Mouse (Mus musculus) MEL (cell line): ENCODE results near the gene Ttll1. TPM values are rescaled to one million over a fixed set of nuclear protein-coding genes. Genes with fewer than 3 reads are reported as not detected.

ENCODE experiments used
- DNase-seq: peaks from one replicate; pipeline ENCODE4 v3.0.0; 2011; ENCODE audit warnings: low read depth, low spot score
- H3K27ac ChIP-seq: 2 replicates; pipeline ENCODE4 v1.5.1; 2012; ENCODE audit warnings: low read depth, mild to moderate bottlenecking, control low read depth, low read length, moderate library complexity; ENCODE audit not compliant: control insufficient read depth
- H3K27me3 ChIP-seq, 2 experiments: fragments of 150-350 bp in 1 of 2; sonication (generic) in 1 of 2; 2 replicates each; pipeline ENCODE4 v1.6.1; 2012; ENCODE audit warnings: low read length in 2 of 2, mild to moderate bottlenecking in 2 of 2, improper control_type of control experiment in 1 of 2, moderate library complexity in 1 of 2; ENCODE audit not compliant: insufficient read depth in 2 of 2, control insufficient read depth in 1 of 2
- H3K36me3 ChIP-seq, 2 experiments: 2 replicates each; pipeline ENCODE4 v1.6.1; 2012 to 2014; ENCODE audit warnings: low read length in 2 of 2, improper control_type of control experiment in 1 of 2, inconsistent platforms in 1 of 2, mild to moderate bottlenecking in 1 of 2; ENCODE audit not compliant: insufficient read depth in 2 of 2, control insufficient read depth in 1 of 2
- H3K4me1 ChIP-seq, 2 experiments: fragments of 150-350 bp in 1 of 2; sonication (generic) in 1 of 2; 2 replicates each; pipeline ENCODE4 v1.6.1; 2012; ENCODE audit warnings: low read length in 2 of 2, improper control_type of control experiment in 1 of 2, mild to moderate bottlenecking in 1 of 2; ENCODE audit not compliant: insufficient read depth in 2 of 2, control insufficient read depth in 1 of 2
- H3K4me3 ChIP-seq, 2 experiments: fragments of 150-350 bp in 1 of 2; sonication (generic) in 1 of 2; 2 replicates each; pipeline ENCODE4 v1.5.1; 2012; ENCODE audit warnings: low read depth in 2 of 2, low read length in 2 of 2, mild to moderate bottlenecking in 2 of 2, moderate library complexity in 2 of 2, control low read depth in 1 of 2, improper control_type of control experiment in 1 of 2; ENCODE audit not compliant: control insufficient read depth in 1 of 2, insufficient read depth in 1 of 2
- H3K79me2 ChIP-seq: 2 replicates; pipeline ENCODE4 v1.6.1; 2012; ENCODE audit warnings: mild to moderate bottlenecking, low read length, moderate library complexity; ENCODE audit not compliant: control insufficient read depth, poor library complexity, insufficient read depth
- H3K9ac ChIP-seq: 2 replicates; pipeline ENCODE4 v1.6.1; 2012; ENCODE audit warnings: low read depth, mild to moderate bottlenecking, control low read depth, low read length, moderate library complexity; ENCODE audit not compliant: control insufficient read depth, poor library complexity, severe bottlenecking
- H3K9me3 ChIP-seq: fragments of 150-350 bp; sonication (generic); replicated peaks from 2 replicates; pipeline ENCODE4 v1.6.1; 2012; ENCODE audit warnings: mild to moderate bottlenecking, low read length, improper control_type of control experiment, moderate library complexity; ENCODE audit not compliant: insufficient read depth
- CHD1 ChIP-seq: IDR thresholded peaks from 2 replicates; pipeline ENCODE4 v1.6.1; 2012; ENCODE audit warnings: low read depth, mild to moderate bottlenecking, inconsistent platforms, low read length, improper control_type of control experiment
- EP300 ChIP-seq, 2 experiments: IDR thresholded peaks; 2 replicates each; pipeline ENCODE4 v1.6.1; 2011; ENCODE audit warnings: improper control_type of control experiment in 2 of 2, low read length in 2 of 2, low read depth in 1 of 2, mild to moderate bottlenecking in 1 of 2
- ETS1 ChIP-seq: IDR thresholded peaks from 2 replicates; pipeline ENCODE4 v1.6.1; 2012; ENCODE audit warnings: low read depth, mild to moderate bottlenecking, inconsistent platforms, low read length, improper control_type of control experiment, moderate library complexity
- GABPA ChIP-seq: IDR thresholded peaks from 2 replicates; pipeline ENCODE4 v1.6.1; 2012; ENCODE audit warnings: low read depth, mild to moderate bottlenecking, inconsistent platforms, low read length, improper control_type of control experiment, moderate library complexity
- MAFK ChIP-seq: IDR thresholded peaks from 2 replicates; pipeline ENCODE4 v1.6.1; 2011; ENCODE audit warnings: low read depth, mild to moderate bottlenecking, low read length, improper control_type of control experiment, borderline replicate concordance
- MAZ ChIP-seq: IDR thresholded peaks from 2 replicates; pipeline ENCODE4 v1.6.1; 2012; ENCODE audit warnings: low read depth, mild to moderate bottlenecking, inconsistent platforms, low read length, improper control_type of control experiment
- MEF2A ChIP-seq: IDR thresholded peaks from 2 replicates; pipeline ENCODE4 v1.6.1; 2014; ENCODE audit warnings: low read depth, mild to moderate bottlenecking, inconsistent platforms, low read length, improper control_type of control experiment; ENCODE audit not compliant: poor library complexity, insufficient replicate concordance, severe bottlenecking; ENCODE audit errors: extremely low read depth
- POLR2A ChIP-seq, 2 experiments: IDR thresholded peaks; 2 replicates each; pipeline ENCODE4 v1.6.1; 2011 to 2012; ENCODE audit warnings: low read length in 2 of 2, mild to moderate bottlenecking in 2 of 2, control low read depth in 1 of 2, improper control_type of control experiment in 1 of 2, low read depth in 1 of 2, moderate library complexity in 1 of 2; ENCODE audit not compliant: control insufficient read depth in 1 of 2, insufficient read depth in 1 of 2, poor library complexity in 1 of 2
- SMC3 ChIP-seq: IDR thresholded peaks from 2 replicates; pipeline ENCODE4 v1.6.1; 2011; ENCODE audit warnings: low read depth, low read length, improper control_type of control experiment
- TCF12 ChIP-seq: IDR thresholded peaks from 2 replicates; pipeline ENCODE4 v1.6.1; 2014; ENCODE audit warnings: low read depth, mild to moderate bottlenecking, inconsistent platforms, low read length, improper control_type of control experiment, moderate library complexity
- USF1 ChIP-seq: IDR thresholded peaks from 2 replicates; pipeline ENCODE4 v1.6.1; 2014; ENCODE audit warnings: low read depth, mild to moderate bottlenecking, inconsistent platforms, low read length, improper control_type of control experiment, moderate library complexity
- USF2 ChIP-seq, 2 experiments: IDR thresholded peaks; 2 replicates each; pipeline ENCODE4 v1.6.1; 2011 to 2012; ENCODE audit warnings: improper control_type of control experiment in 2 of 2, low read length in 2 of 2, borderline replicate concordance in 1 of 2, inconsistent platforms in 1 of 2, low read depth in 1 of 2, mild to moderate bottlenecking in 1 of 2; ENCODE audit not compliant: insufficient read depth in 1 of 2
- ZC3H11A ChIP-seq: IDR thresholded peaks from 2 replicates; pipeline ENCODE4 v1.6.1; 2012; ENCODE audit warnings: low read depth, mild to moderate bottlenecking, inconsistent platforms, low read length, improper control_type of control experiment
- ZKSCAN1 ChIP-seq: IDR thresholded peaks from 2 replicates; pipeline ENCODE4 v1.6.1; 2012; ENCODE audit warnings: low read depth, mild to moderate bottlenecking, inconsistent platforms, low read length, improper control_type of control experiment, moderate library complexity
- polyA plus RNA-seq, 2 experiments: library from polyadenylated mRNA; stranded (reverse) in 1 of 2; unstranded in 1 of 2; fragments of >175 nt in 1 of 2; fragments of >200 nt in 1 of 2; gene quantifications; 2 replicates each; pipeline versions ENCODE4 v1.2.1 to v1.2.4; 2012; ENCODE audit warnings: low replicate concordance in 2 of 2, low read depth in 1 of 2; ENCODE audit not compliant: insufficient read length in 2 of 2, insufficient read depth in 1 of 2, missing spikeins in 1 of 2
- total RNA-seq: library from RNA; depleted of rRNA; stranded (reverse); fragments of 300-350 nt; gene quantifications from 2 replicates; pipeline ENCODE4 v1.2.3, GENCODE M21; 2012

Ttll1 gene
- total and polyA plus RNA-seq, 3 experiments: 3.4 to 14.1 TPM; not detected in 1

DNA sequence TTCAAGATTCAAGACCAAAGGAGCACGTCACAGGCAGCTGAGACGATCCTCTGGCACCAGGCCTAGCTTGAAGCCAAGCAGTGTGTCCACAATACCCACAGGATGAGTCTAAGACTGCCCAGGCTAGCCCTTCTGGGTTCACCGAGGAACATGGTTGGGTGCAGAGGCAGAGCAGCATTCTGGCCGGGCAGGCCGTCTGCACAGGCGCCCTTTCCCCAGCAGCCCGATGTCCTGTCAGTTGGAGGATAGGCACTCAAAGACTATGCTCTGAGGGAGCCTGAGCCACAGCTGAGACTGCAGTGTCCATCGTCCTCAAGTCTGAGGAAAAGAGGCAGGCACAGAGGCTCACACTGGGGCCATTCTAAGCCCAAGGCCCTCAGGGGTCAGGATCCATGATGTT, 36.5 kb upstream of the Ttll1 start:
- H3K27ac ChIP-seq: no peak overlapping the region
- H3K9me3 ChIP-seq: no peaks in the 10 kb centered on the region
- no peak overlapping the region for H3K4me3 ChIP-seq
- no peaks in the 10 kb centered on the region; a peak in 1 of 4 replicates for H3K36me3 ChIP-seq
- TF ChIP-seq EP300 (IDR thresholded peaks at IDR 0.05; ENCODE audit: low read depth in 1 of 2, low read length in 2 of 2) (no peak), ZKSCAN1 (no peak), TCF12 (no peak), GABPA (no peak), MEF2A (no peak), MAZ (no peak), ZC3H11A (no peak), ETS1 (no peak), CHD1 (no peak), SMC3 (no peak), USF1 (no peak), POLR2A (IDR thresholded peaks at IDR 0.05; ENCODE audit: control insufficient read depth in 1 of 2, insufficient read depth in 1 of 2, low read depth in 1 of 2, low read length in 2 of 2, poor library complexity in 1 of 2) (no peak)
- H3K79me2 ChIP-seq: no peaks in the 10 kb centered on the region
- no peaks in the 10 kb centered on the region for H3K4me1 ChIP-seq
- H3K9ac ChIP-seq: no peak overlapping the region
- DNase-seq: no peak
- no peaks in the 10 kb centered on the region for H3K27me3 ChIP-seq

DNA sequence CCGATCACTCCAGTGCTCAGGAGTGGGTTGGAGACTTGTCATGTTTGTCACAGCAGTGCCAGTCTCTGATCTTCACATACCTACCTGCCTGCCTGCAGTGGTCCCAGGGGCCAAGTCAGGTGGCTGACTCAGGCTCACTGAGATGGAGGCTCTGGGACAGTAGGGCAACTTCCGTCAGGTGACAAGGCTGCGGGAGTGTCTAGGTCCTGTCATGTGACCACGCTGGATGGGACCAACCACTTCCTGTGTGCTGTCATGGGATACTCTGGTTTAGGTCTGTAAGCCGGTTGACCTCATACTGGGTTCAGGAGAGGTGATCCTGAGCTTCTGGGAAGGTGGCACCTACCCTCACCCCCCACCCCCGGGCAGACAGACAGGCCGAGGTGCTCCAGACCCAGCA, 35.3 kb upstream of the Ttll1 start:
- H3K9me3 ChIP-seq: no peaks in the 10 kb centered on the region
- no peak overlapping the region for H3K27ac ChIP-seq
- no peaks in the 10 kb centered on the region; a peak in 1 of 4 replicates for H3K36me3 ChIP-seq
- no peak overlapping the region for H3K9ac ChIP-seq
- H3K79me2 ChIP-seq: no peaks in the 10 kb centered on the region
- DNase-seq: no peak
- no peak overlapping the region for H3K4me3 ChIP-seq
- no peaks in the 10 kb centered on the region for H3K27me3 ChIP-seq
- H3K4me1 ChIP-seq: no peaks in the 10 kb centered on the region
- TF ChIP-seq USF1 (peak; percentile 55), MAFK (no peak)
- TF ChIP-seq, all 39 proteins: peak for 1

DNA sequence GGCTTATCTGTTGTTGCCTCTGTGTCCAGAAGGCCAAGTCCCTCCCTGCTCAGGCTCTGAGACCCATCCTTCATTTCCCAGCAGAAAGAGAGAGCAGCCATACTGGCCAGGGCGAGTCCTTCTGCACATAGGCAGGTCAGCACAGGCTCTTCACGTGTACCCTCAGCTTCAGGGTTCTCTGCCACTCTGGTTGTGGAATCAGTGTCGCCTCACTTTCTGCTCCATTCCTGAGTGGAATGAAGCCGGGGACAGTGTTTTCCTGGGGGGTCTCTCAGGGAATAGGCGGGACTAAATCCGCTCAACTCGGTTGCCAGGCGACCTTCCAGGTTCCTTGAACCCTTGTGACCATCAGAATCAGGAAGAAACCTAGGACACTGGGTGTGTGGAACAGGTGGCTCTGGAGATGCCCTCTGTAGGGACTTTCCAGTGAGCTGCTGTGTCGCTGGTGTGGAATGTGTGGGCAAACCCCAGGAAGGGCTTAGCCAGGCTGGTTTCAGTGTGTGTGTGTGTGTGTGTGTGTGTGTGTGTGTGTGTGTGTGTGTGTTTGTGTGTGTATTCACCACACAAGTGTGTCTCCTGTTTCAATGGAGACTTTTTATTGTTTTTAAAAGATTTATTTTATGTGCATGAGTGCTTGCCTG, 31.1 kb upstream of the Ttll1 start:
- DNase-seq: no peak
- no peak overlapping the region for H3K4me3 ChIP-seq
- no peak overlapping the region for H3K27ac ChIP-seq
- no peaks in the 10 kb centered on the region; a peak in 1 of 4 replicates for H3K36me3 ChIP-seq
- no peaks in the 10 kb centered on the region for H3K9me3 ChIP-seq
- H3K9ac ChIP-seq: no peak overlapping the region
- TF ChIP-seq USF2 (IDR thresholded peaks at IDR 0.05; ENCODE audit: borderline replicate concordance in 1 of 2, insufficient read depth in 1 of 2, low read depth in 1 of 2, low read length in 2 of 2): no peak
- H3K79me2 ChIP-seq: no peaks in the 10 kb centered on the region
- no peaks in the 10 kb centered on the region for H3K27me3 ChIP-seq
- H3K4me1 ChIP-seq: peaks cover 0 to 7% of the 10 kb centered on the region in 2 experiments; a peak in 1 of 4 replicates
